Mouse (Mus musculus): Measurements from ENCODE around the gene Prps1l3. TPM values are rescaled to one million over a fixed set of nuclear protein-coding genes. Genes with fewer than 3 reads are reported as not detected.
A peak's percentile ranks its signal among the peaks of the same experiment; 100 is the strongest.

Gene Prps1l3
- polyA plus RNA-seq, 1 experiment from 2014 or later, result 22.9 TPM

GRCm38 (mm10) chr12:57231085-57231875 lies 1.1 kb downstream of the Prps1l3 start:
- DNase-seq (ENCODE audit: low spot score) (peak; percentile 52), ATAC-seq (no peak)
- H3K36me3 ChIP-seq (ENCODE audit: insufficient read depth, low read length), result no peaks in the 10 kb centered on the region
- H3K27ac ChIP-seq (ENCODE audit: low read length), result no peak overlapping the region
- H3K9ac ChIP-seq (replicated peaks; ENCODE audit: low read depth), result peak overlapping the region; percentile 84; the same call in 1 of the 2 replicates
- H3K4me1 ChIP-seq (ENCODE audit: insufficient read depth, low read depth, low read length), result no peaks in the 10 kb centered on the region; the same call in 1 of the 2 replicates
- 57% methylated on average over 14 of the region's 14 CpGs for WGBS
- peak; percentile 48 for TF ChIP-seq CTCF (IDR thresholded peaks at IDR 0.05)
- TF ChIP-seq EP300 (IDR thresholded peaks at IDR 0.05), result no peak
- H3K4me3 ChIP-seq (ENCODE audit: low read depth, low read length), result peak overlapping the region; percentile 74
- H3K9me3 ChIP-seq (ENCODE audit: low read length), result no peaks in the 10 kb centered on the region
- no peaks in the 10 kb centered on the region for H3K27me3 ChIP-seq (replicated peaks; ENCODE audit: insufficient read depth, low read length)
- peak overlapping the region; percentile 76 for H3K4me2 ChIP-seq (replicated peaks; ENCODE audit: low read depth, low read length)

GRCm38 (mm10) chr12:57233386-57233785 lies 3.2 kb downstream of the Prps1l3 start:
- no peak for DNase-seq (ENCODE audit: low spot score)
- H3K9me3 ChIP-seq (ENCODE audit: low read length), result no peaks in the 10 kb centered on the region
- no peak overlapping the region for H3K9ac ChIP-seq (replicated peaks; ENCODE audit: low read depth)
- no peak overlapping the region for H3K4me2 ChIP-seq (replicated peaks; ENCODE audit: low read depth, low read length)
- no peaks in the 10 kb centered on the region; the same call in 1 of the 2 replicates for H3K4me1 ChIP-seq (ENCODE audit: insufficient read depth, low read depth, low read length)
- no peak for ATAC-seq
- 87% methylated on average over 5 of the region's 5 CpGs for WGBS
- no peaks in the 10 kb centered on the region for H3K27me3 ChIP-seq (replicated peaks; ENCODE audit: insufficient read depth, low read length)
- TF ChIP-seq CTCF (IDR thresholded peaks at IDR 0.05), result no peak
- TF ChIP-seq EP300 (IDR thresholded peaks at IDR 0.05), result no peak
- no peak overlapping the region for H3K27ac ChIP-seq (ENCODE audit: low read length)
- H3K36me3 ChIP-seq (ENCODE audit: insufficient read depth, low read length), result no peaks in the 10 kb centered on the region
- H3K4me3 ChIP-seq (ENCODE audit: low read depth, low read length), result no peak overlapping the region

GRCm38 (mm10) chr12:57243671-57244495 lies 13.7 kb downstream of the Prps1l3 start:
- Histone ChIP-seq H3K27me3 (replicated peaks; ENCODE audit: insufficient read depth, low read length) (no peaks in the 10 kb centered on the region), H3K9ac (replicated peaks; ENCODE audit: low read depth) (no peak overlapping the region), H3K4me1 (ENCODE audit: insufficient read depth, low read depth, low read length) (no peaks in the 10 kb centered on the region), H3K36me3 (ENCODE audit: insufficient read depth, low read length) (peaks cover 3% of the 10 kb centered on the region; the same call in 1 of the 2 replicates), H3K9me3 (ENCODE audit: low read length) (no peaks in the 10 kb centered on the region), H3K27ac (ENCODE audit: low read length) (no peak overlapping the region), H3K4me2 (replicated peaks; ENCODE audit: low read depth, low read length) (no peak overlapping the region), H3K4me3 (ENCODE audit: low read depth, low read length) (no peak overlapping the region)
- DNase-seq (ENCODE audit: low spot score) (peak; percentile 35), ATAC-seq (no peak)
- WGBS, result 92% methylated on average over 5 of the region's 5 CpGs
- TF ChIP-seq CTCF (IDR thresholded peaks at IDR 0.05) (no peak), EP300 (IDR thresholded peaks at IDR 0.05) (no peak)

- Histone ChIP-seq H3K4me3 (ENCODE audit: low read depth, low read length) (no peak overlapping the region), H3K27ac (ENCODE audit: low read length) (no peak overlapping the region), H3K9me3 (ENCODE audit: low read length) (no peaks in the 10 kb centered on the region), H3K27me3 (replicated peaks; ENCODE audit: insufficient read depth, low read length) (no peaks in the 10 kb centered on the region), H3K36me3 (ENCODE audit: insufficient read depth, low read length) (no peaks in the 10 kb centered on the region), H3K9ac (replicated peaks; ENCODE audit: low read depth) (no peak overlapping the region), H3K4me1 (ENCODE audit: insufficient read depth, low read depth, low read length) (no peaks in the 10 kb centered on the region), H3K4me2 (replicated peaks; ENCODE audit: low read depth, low read length) (no peak overlapping the region)
- DNase-seq (ENCODE audit: low spot score) (peak; percentile 27), ATAC-seq (no peak)
- WGBS, result 28% methylated on average over 2 of the region's 2 CpGs
- TF ChIP-seq CTCF (IDR thresholded peaks at IDR 0.05), result peak; percentile 31; the same call in 1 of the 2 replicates
- no peak for TF ChIP-seq EP300 (IDR thresholded peaks at IDR 0.05)
Observed at GRCm38 (mm10) chr12:57258572-57258971, 28.4 kb downstream of the Prps1l3 start.

GRCm38 (mm10) chr12:57275456-57275855 lies 45.2 kb downstream of the Prps1l3 start:
- TF ChIP-seq CTCF (IDR thresholded peaks at IDR 0.05) (no peak), EP300 (IDR thresholded peaks at IDR 0.05) (no peak)
- DNase-seq (ENCODE audit: low spot score), result peak; percentile 62

More at GRCm38 (mm10) chr12:57275456-57275855, 45.2 kb downstream of the Prps1l3 start:
- Histone ChIP-seq H3K9me3 (ENCODE audit: low read length) (no peaks in the 10 kb centered on the region), H3K27ac (ENCODE audit: low read length) (no peak overlapping the region), H3K9ac (replicated peaks; ENCODE audit: low read depth) (no peak overlapping the region), H3K4me2 (replicated peaks; ENCODE audit: low read depth, low read length) (no peak overlapping the region), H3K4me3 (ENCODE audit: low read depth, low read length) (no peak overlapping the region), H3K27me3 (replicated peaks; ENCODE audit: insufficient read depth, low read length) (no peaks in the 10 kb centered on the region), H3K4me1 (ENCODE audit: insufficient read depth, low read depth, low read length) (no peaks in the 10 kb centered on the region), H3K36me3 (ENCODE audit: insufficient read depth, low read length) (no peaks in the 10 kb centered on the region)
- 31% methylated on average over 1 of the region's 1 CpGs for WGBS
- no peak for ATAC-seq

All from lung, postnatal 0 days (tissue).